ENCODE assay signal across 16 mouse cellular contexts in genomic region chr8:126368349-126369054, GRCm38 (mm10). TPM values are rescaled to one million over a fixed set of nuclear protein-coding genes. Genes with fewer than 3 reads are reported as not detected.
DNase-seq lines count a peak whose midpoint lies in the region; ATAC-seq and TF ChIP-seq lines count a peak whose summit lies in the region.
"Had no signal": no experiment of that assay in that cellular context is flagged by ENCODE, and none has a peak within 500 bp of the region (broad histone marks: within the 10 kb centered on the region; RNA-seq: fewer than 3 reads in every experiment).

No protein-coding gene starts in this region.

- H3K9ac ChIP-seq in liver, postnatal 0 days (replicated peaks) = no peak overlapping the region
- no peak overlapping the region for H3K9ac ChIP-seq in forebrain, embryonic 16.5 days (replicated peaks; ENCODE audit: low read depth, low read length)
- H3K9ac ChIP-seq: heart, embryonic 12.5 days; liver, embryonic 14.5 days; neural tube, embryonic 15.5 days had no signal

- H3K4me3 ChIP-seq in liver, postnatal 0 days (ENCODE audit: low read depth, low read length) = no peak overlapping the region
- no peak overlapping the region for H3K4me3 ChIP-seq in midbrain, embryonic 10.5 days
- no peak overlapping the region for H3K4me3 ChIP-seq in forebrain, embryonic 16.5 days (replicated peaks; ENCODE audit: low read length)
- H3K4me3 ChIP-seq: heart, embryonic 12.5 days; neural tube, embryonic 15.5 days had no signal

- no peaks in the 10 kb centered on the region for H3K27me3 ChIP-seq in liver, postnatal 0 days (ENCODE audit: insufficient read depth, low read length)
- no peaks in the 10 kb centered on the region for H3K27me3 ChIP-seq in midbrain, embryonic 10.5 days (ENCODE audit: low read depth, poor library complexity, severe bottlenecking)
- H3K27me3 ChIP-seq in forebrain, embryonic 16.5 days (replicated peaks; ENCODE audit: control insufficient read depth, insufficient read depth, low read length) = no peaks in the 10 kb centered on the region
- H3K27me3 ChIP-seq: heart, embryonic 12.5 days; neural tube, embryonic 15.5 days had no signal

- H3K9me3 ChIP-seq in liver, postnatal 0 days (ENCODE audit: low read length) = no peaks in the 10 kb centered on the region
- no peaks in the 10 kb centered on the region for H3K9me3 ChIP-seq in midbrain, embryonic 10.5 days (replicated peaks)
- H3K9me3 ChIP-seq in forebrain, embryonic 16.5 days (ENCODE audit: control insufficient read depth, low read length) = no peaks in the 10 kb centered on the region
- H3K9me3 ChIP-seq: heart, embryonic 12.5 days; neural tube, embryonic 15.5 days had no signal

- WGBS in liver, postnatal 0 days (ENCODE audit: insufficient replicate concordance) = 79% methylated on average over 10 of the region's 10 CpGs
- 84% methylated on average over 10 of the region's 10 CpGs for WGBS in midbrain, embryonic 10.5 days
- WGBS in forebrain, embryonic 16.5 days = 71% methylated on average over 10 of the region's 10 CpGs

- DNase-seq in retina, postnatal 1 day = peak; percentile 30
- DNase-seq in retina, embryonic 14.5 days (ENCODE audit: low spot score) = no peak
- DNase-seq in cerebellum, adult 8-10 months = peak; percentile 89
- DNase-seq in layer of hippocampus, adult 18-20 months (ENCODE audit: low spot score in 2 of 2) = peak; percentile 47 to 80
- no peak for DNase-seq in liver, postnatal 0 days
- no peak for DNase-seq in midbrain, embryonic 10.5 days (ENCODE audit: low spot score)
- DNase-seq: adrenal gland, adult 2 months; heart, postnatal 4 days; kidney, adult 8-10 months; kidney, postnatal 4 days; lung, postnatal 10 days had no signal

- TF ChIP-seq EP300 in liver, postnatal 0 days (IDR thresholded peaks at IDR 0.05; ENCODE audit: low read depth) = no peak

- H3K36me3 ChIP-seq in liver, postnatal 0 days (replicated peaks; ENCODE audit: insufficient read depth, low read length) = no peaks in the 10 kb centered on the region
- H3K36me3 ChIP-seq in midbrain, embryonic 10.5 days = no peaks in the 10 kb centered on the region
- H3K36me3 ChIP-seq in forebrain, embryonic 16.5 days (ENCODE audit: control insufficient read depth, insufficient read depth) = no peaks in the 10 kb centered on the region
- H3K36me3 ChIP-seq: heart, embryonic 12.5 days; neural tube, embryonic 15.5 days had no signal

- H3K4me2 ChIP-seq in liver, postnatal 0 days (ENCODE audit: low read depth, low read length) = no peak overlapping the region
- H3K4me2 ChIP-seq in forebrain, embryonic 16.5 days (ENCODE audit: low read length) = no peak overlapping the region
- H3K4me2 ChIP-seq: heart, embryonic 12.5 days; neural tube, embryonic 15.5 days had no signal

- ATAC-seq in liver, postnatal 0 days = no peak
- ATAC-seq in forebrain, embryonic 16.5 days = no peak
- ATAC-seq: forebrain, embryonic 14.5 days had no signal

- no peak overlapping the region for H3K27ac ChIP-seq in liver, postnatal 0 days (ENCODE audit: low read depth)
- no peak overlapping the region for H3K27ac ChIP-seq in midbrain, embryonic 10.5 days (replicated peaks)
- H3K27ac ChIP-seq in forebrain, embryonic 16.5 days (ENCODE audit: low read length) = no peak overlapping the region
- H3K27ac ChIP-seq: liver, embryonic 14.5 days; neural tube, embryonic 15.5 days had no signal

- no peak for TF ChIP-seq CTCF in liver, postnatal 0 days (IDR thresholded peaks at IDR 0.05; ENCODE audit: low read depth)

- H3K4me1 ChIP-seq in liver, postnatal 0 days (ENCODE audit: insufficient read depth) = no peaks in the 10 kb centered on the region
- H3K4me1 ChIP-seq in midbrain, embryonic 10.5 days = no peaks in the 10 kb centered on the region
- no peaks in the 10 kb centered on the region for H3K4me1 ChIP-seq in forebrain, embryonic 16.5 days (replicated peaks; ENCODE audit: control insufficient read depth, insufficient read depth, low read length)
- H3K4me1 ChIP-seq: heart, embryonic 12.5 days; neural tube, embryonic 15.5 days had no signal

RNA-seq across cellular contexts. Expression of gene Coa6, which starts 53.8 kb away (rescaled TPM):
- 10 to 100 TPM; 24.2 to 24.6 TPM for total RNA-seq in layer of hippocampus, adult 18-20 months (2021)
- polyA plus RNA-seq in liver, postnatal 0 days (2015; fragmentation: Nextera tagmentation; extraction: Ambion mirVana) = 81.0 and 97.6 TPM in 2 replicates
- 42.5 and 49.4 TPM in 2 replicates for polyA plus RNA-seq in midbrain, embryonic 10.5 days (2016; fragmentation: Nextera tagmentation; extraction: Ambion mirVana)
- polyA plus RNA-seq in forebrain, embryonic 16.5 days (2015; fragmentation: Nextera tagmentation; extraction: Ambion mirVana) = 43.2 and 44.0 TPM in 2 replicates

Comparison
In these comparisons a context has a peak if more than half of its experiments do, and no peak if none do; other contexts are left out.
1. DNase-seq: peak in retina, postnatal 1 day (single experiment), cerebellum, adult 8-10 months (single experiment) and layer of hippocampus, adult 18-20 months (2 of 2); none in retina, embryonic 14.5 days (single experiment), liver, postnatal 0 days (single experiment) and midbrain, embryonic 10.5 days (single experiment).